Mouse (Mus musculus) CD8-positive naive resting alpha-beta T cell, adult 2 months (primary cell): ENCODE results near the gene Gm17482.

Source experiments
- DNase-seq, 2 experiments: peaks; one replicate each; pipeline ENCODE4 v3.0.0; 2022; ENCODE audit warnings: low read depth in 2 of 2, low spot score in 2 of 2

Gm17482 gene

DNA sequence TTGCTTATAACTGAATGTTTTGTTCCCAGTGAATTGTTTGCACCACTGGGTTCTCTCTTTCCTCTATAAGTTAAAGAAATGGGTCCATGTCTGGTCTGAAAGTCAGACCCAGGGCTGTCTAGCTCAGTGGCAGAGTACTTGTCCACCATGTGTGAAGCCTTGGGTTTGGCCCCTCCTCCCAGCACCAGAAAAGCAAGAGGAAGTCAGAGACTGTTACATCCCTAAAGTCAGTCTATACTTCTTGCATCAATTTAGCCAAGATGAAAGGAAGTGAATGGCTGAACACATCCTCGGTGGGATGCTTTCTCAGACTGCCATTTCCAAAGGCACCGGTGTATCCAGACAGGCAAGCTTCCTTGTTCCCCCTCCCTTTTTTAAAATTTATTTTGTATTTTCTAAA lies 63.9 kb downstream of the Gm17482 start:
- no peak for DNase-seq

DNA sequence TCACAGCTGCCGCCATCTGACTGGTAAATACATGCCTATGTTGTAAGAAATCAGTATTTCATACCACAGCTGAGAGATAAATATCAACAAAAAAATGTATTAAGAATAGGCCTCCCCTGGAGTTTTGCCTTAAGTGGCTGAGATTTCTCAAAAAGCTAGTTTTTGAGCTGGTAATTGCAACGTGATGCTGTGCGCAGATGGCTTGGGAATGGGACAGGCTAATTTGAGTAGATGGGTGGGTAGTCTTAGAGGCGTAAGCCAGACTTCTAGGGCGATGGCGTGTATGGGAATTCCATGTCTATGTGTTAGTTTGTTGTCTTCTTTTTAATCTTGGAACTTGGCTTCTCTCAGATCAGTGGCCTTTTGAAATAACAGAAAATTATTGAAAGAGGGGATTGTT lies 64.7 kb downstream of the Gm17482 start:
- no peak for DNase-seq

DNA sequence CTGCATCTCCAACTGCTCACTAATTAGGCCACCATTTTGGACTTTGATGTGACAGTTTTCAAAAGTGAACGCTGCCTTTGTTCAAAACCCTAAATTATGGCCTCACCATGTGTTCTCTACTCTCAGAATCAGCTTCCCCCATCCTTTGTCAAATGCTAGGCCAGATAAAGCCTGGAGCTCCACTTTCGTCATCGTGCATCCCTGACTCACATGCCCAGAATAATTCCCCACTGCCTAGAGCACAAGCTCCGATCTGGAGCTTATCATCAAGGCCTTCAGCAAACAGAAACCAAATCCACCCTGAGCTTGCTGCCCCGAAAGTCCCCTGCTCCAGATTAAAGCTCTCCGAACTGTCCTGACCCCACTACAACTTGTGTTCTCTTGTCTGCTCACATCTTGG lies 65.5 kb downstream of the Gm17482 start:
- no peak for DNase-seq

DNA sequence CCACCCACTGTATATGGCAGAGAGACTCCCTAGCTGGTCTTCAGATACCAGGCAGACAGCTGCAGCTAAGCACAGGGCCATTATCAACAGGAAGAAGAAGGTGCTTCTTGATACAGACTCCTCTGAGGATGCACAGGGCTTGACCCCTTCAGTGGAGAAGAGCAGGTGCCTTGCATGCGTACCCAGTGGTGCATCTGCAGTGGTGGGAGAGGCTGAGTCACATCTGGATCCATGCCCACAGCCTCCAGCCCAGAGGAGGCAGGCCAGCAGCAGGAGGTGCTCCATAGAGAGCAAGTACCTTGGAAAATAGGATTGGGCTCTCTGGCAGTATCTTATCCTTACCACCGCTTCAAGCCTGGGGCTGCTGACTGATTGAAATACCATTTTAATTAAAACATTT lies 66.7 kb downstream of the Gm17482 start:
- DNase-seq: no peak

DNA sequence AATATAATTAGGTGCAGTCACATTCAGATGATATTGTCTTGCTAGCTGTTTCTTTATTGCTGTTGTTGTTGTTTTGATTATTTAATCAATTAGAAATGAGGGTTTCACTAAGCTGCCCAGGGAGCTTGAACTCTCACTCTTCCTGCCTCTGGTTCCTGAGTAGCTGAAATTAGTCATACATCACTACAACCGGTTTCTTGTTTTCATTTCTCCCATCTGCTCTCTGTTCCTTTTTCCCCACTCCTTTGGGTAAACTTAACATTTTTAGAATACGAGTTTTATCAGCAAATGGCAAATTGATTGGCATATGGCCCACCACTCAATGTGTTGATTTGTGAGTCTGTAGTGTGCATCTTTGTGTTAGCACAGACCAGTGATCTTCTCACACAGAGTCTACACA lies 80.0 kb downstream of the Gm17482 start:
- no peak for DNase-seq
